ENCODE assay signal across 7 mouse cellular contexts in the genomic region with DNA sequence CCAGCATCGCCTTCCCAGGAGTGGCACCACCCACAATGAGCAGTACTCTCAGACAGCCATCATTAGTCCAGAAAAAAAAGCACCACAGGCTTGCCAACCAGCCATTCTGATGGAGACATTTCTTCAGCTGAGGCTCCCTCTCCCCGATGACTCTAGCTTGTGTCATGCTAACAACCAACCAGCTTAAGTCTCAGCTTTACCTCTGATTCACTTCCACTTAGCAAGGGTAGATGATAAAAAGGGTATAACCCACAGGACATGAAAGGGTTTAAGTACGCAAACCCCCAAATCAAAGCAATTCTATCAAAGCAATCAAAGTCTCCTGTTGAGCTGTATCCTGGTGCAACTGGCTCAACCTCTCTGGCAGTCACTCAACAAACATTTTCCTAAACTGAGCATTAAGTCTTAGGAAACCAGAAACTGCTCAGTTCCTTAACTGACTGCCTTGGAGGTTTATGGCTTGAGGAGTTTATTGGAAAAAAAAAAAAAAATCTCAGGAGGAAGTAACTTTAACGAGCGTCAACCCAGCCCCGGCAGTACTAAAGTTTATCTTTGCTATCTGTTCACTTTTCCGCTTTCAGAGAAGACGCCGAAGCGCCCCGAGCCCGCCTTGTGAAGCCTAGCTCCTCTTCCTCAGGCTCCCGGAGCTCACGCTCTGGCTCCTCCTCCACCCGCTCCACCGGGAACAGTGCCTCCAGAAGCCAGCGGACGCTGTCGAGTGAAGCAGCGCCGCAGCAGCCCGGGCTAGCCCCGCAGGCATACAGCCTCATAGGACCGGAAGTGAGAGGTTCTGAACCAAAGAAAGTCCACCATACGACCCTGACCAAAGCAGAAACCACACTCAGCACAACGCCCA. TPM values are rescaled to one million over a fixed set of nuclear protein-coding genes. Genes with fewer than 3 reads are reported as not detected.
DNase-seq lines count a peak whose midpoint lies in the region; ATAC-seq and TF ChIP-seq lines count a peak whose summit lies in the region.

No protein-coding gene starts in this region.

- peak; percentile 66 for ATAC-seq in intestine, postnatal 0 days
- no peak for ATAC-seq in lung, embryonic 14.5 days (ENCODE audit: insufficient read depth)

- no peaks in the 10 kb centered on the region for H3K27me3 ChIP-seq in E14TG2a.4 (ENCODE audit: insufficient read depth, low read length)
- H3K27me3 ChIP-seq in intestine, postnatal 0 days (replicated peaks; ENCODE audit: control insufficient read depth, insufficient read depth, low read length) = no peaks in the 10 kb centered on the region
- no peaks in the 10 kb centered on the region for H3K27me3 ChIP-seq in lung, embryonic 14.5 days (ENCODE audit: insufficient read depth, low read length)
- H3K27me3 ChIP-seq in spleen, adult 2 months (ENCODE audit: control insufficient read depth, insufficient read depth, low read length) = no peaks in the 10 kb centered on the region

- no peak for TF ChIP-seq CTCF in E14TG2a.4 (conservative IDR thresholded peaks at IDR 0.05; ENCODE audit: low read length)
- peak; percentile 13; the same call in 1 of the 2 replicates for TF ChIP-seq CTCF in intestine, postnatal 0 days (IDR thresholded peaks at IDR 0.05; ENCODE audit: low read depth)
- TF ChIP-seq CTCF in lung, embryonic 14.5 days (IDR thresholded peaks at IDR 0.05; ENCODE audit: low read depth) = no peak
- no peak for TF ChIP-seq CTCF in spleen, adult 2 months (IDR thresholded peaks at IDR 0.05; ENCODE audit: extremely low read depth, insufficient read depth, insufficient read length, insufficient replicate concordance)

- DNase-seq in adrenal gland, postnatal 14 days = peak; percentile 69
- peak; percentile 98 for DNase-seq in heart, adult 11 months
- DNase-seq in lung, embryonic 14.5 days = peak; percentile 39
- peak in 1 of 2 experiments; percentile 48 for DNase-seq in spleen, adult 2 months (ENCODE audit: low read depth in 1 of 2, low spot score in 2 of 2)
- DNase-seq in layer of hippocampus, adult 9-10 months (ENCODE audit: low spot score) = no peak

- 19% methylated on average over 26 of the region's 26 CpGs for WGBS in intestine, postnatal 0 days
- 30% methylated on average over 26 of the region's 26 CpGs for WGBS in lung, embryonic 14.5 days
- 12% methylated on average over 26 of the region's 26 CpGs for WGBS in spleen, adult 2 months

- peaks cover 78% of the 10 kb centered on the region for H3K4me1 ChIP-seq in E14TG2a.4 (replicated peaks; ENCODE audit: low read depth, low read length)
- H3K4me1 ChIP-seq in intestine, postnatal 0 days (replicated peaks; ENCODE audit: control insufficient read depth, insufficient read depth, low read length) = 0 out of 2 replicates have a peak, but pooled peaks cover 6% of the 10 kb centered on the region
- peaks cover 5% of the 10 kb centered on the region; the same call in 1 of the 2 replicates for H3K4me1 ChIP-seq in lung, embryonic 14.5 days (ENCODE audit: insufficient read depth)
- peaks cover 10% of the 10 kb centered on the region for H3K4me1 ChIP-seq in spleen, adult 2 months (ENCODE audit: control insufficient read depth, insufficient read depth, insufficient read length)

- no peak for TF ChIP-seq POLR2A in spleen, adult 2 months (IDR thresholded peaks at IDR 0.05; ENCODE audit: low read depth, low read length)

- H3K27ac ChIP-seq in intestine, postnatal 0 days (ENCODE audit: low read depth, low read length) = peak overlapping the region; percentile 83
- peak overlapping the region; percentile 51; the same call in 1 of the 2 replicates for H3K27ac ChIP-seq in lung, embryonic 14.5 days (ENCODE audit: low read depth)
- H3K27ac ChIP-seq in spleen, adult 2 months (ENCODE audit: insufficient read depth, low read length) = peak overlapping the region; percentile 66

- no peaks in the 10 kb centered on the region for H3K9me3 ChIP-seq in E14TG2a.4 (ENCODE audit: low read length)
- no peaks in the 10 kb centered on the region for H3K9me3 ChIP-seq in intestine, postnatal 0 days (ENCODE audit: control insufficient read depth)
- H3K9me3 ChIP-seq in lung, embryonic 14.5 days (ENCODE audit: low read depth, low read length) = no peaks in the 10 kb centered on the region

- no peaks in the 10 kb centered on the region; the same call in 1 of the 2 replicates for H3K36me3 ChIP-seq in E14TG2a.4 (ENCODE audit: insufficient read depth, low read length)
- no peaks in the 10 kb centered on the region for H3K36me3 ChIP-seq in intestine, postnatal 0 days (ENCODE audit: control insufficient read depth, insufficient read depth)
- peaks cover 7% of the 10 kb centered on the region; the same call in 1 of the 2 replicates for H3K36me3 ChIP-seq in lung, embryonic 14.5 days (ENCODE audit: insufficient read depth)
- no peaks in the 10 kb centered on the region for H3K36me3 ChIP-seq in spleen, adult 2 months (ENCODE audit: control insufficient read depth, insufficient read depth, low read length)

- H3K4me3 ChIP-seq in E14TG2a.4 (replicated peaks; ENCODE audit: low read length) = peak overlapping the region; percentile 74
- peak overlapping the region; percentile 9; the same call in 1 of the 2 replicates for H3K4me3 ChIP-seq in intestine, postnatal 0 days (ENCODE audit: low read depth, low read length)
- no peak overlapping the region for H3K4me3 ChIP-seq in lung, embryonic 14.5 days (ENCODE audit: low read depth, low read length)
- peak overlapping the region; percentile 58 for H3K4me3 ChIP-seq in spleen, adult 2 months (ENCODE audit: extremely low read depth, insufficient read depth, insufficient read length)

- H3K9ac ChIP-seq in intestine, postnatal 0 days (ENCODE audit: low read depth, low read length) = peak overlapping the region; percentile 18; the same call in 1 of the 2 replicates
- H3K9ac ChIP-seq in lung, embryonic 14.5 days = no peak overlapping the region

- H3K4me2 ChIP-seq in intestine, postnatal 0 days (replicated peaks; ENCODE audit: low read depth) = peak overlapping the region; percentile 53
- peak overlapping the region; percentile 49 for H3K4me2 ChIP-seq in lung, embryonic 14.5 days

RNA-seq across cellular contexts. Expression of a gene that starts 18.8 kb away (rescaled TPM):
- 1,718 and 2,240 TPM in 2 replicates for total RNA-seq in adrenal gland, postnatal 14 days (2021)
- 1,042 and 1,135 TPM in 2 replicates for polyA plus RNA-seq in intestine, postnatal 0 days (2015; fragmentation: Nextera tagmentation; extraction: Ambion mirVana)
- 2,522 and 2,633 TPM in 2 replicates for polyA plus RNA-seq in lung, embryonic 14.5 days (2014; fragmentation: Nextera tagmentation; extraction: Ambion mirVana)
- 1,187 and 1,452 TPM in 2 replicates for polyA plus RNA-seq in spleen, adult 2 months (2012; rRNA removed)
